Mouse (Mus musculus) frontal cortex, postnatal 25 days (tissue): ENCODE results near the gene Defa22.
"Not testable (repeated sequence)": the region's sequence is repeated elsewhere in the genome, so short reads cannot be mapped to it uniquely, and the experiment has no call there.

Source experiments
- DNase-seq, 2 experiments: peaks; one replicate each; pipeline ENCODE4 v3.0.0; 2022; ENCODE audit warnings: low spot score in 2 of 2

Defa22 gene

DNA sequence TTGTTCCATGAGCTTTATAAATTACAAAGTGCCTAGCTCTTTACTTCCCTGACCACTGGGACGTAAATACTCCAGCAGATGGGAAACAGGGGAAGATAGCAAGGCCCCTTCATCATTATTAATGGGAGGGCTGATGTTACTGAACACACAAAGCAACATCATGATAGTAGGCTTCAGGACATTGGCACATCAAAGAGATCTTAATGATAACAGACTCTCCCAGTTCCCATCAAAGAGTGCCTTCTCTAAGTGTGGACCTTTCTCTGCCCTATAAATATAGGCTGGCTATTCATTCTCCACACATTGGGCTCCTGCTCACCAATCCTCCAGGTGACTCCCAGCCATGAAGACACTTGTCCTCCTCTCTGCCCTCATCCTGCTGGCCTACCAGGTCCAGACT, at the start of gene Defa22:
TSS of gene Defa22 (plus strand) at position 301 of the 400 bp plus-strand sequence.
- not testable (repeated sequence) for DNase-seq

DNA sequence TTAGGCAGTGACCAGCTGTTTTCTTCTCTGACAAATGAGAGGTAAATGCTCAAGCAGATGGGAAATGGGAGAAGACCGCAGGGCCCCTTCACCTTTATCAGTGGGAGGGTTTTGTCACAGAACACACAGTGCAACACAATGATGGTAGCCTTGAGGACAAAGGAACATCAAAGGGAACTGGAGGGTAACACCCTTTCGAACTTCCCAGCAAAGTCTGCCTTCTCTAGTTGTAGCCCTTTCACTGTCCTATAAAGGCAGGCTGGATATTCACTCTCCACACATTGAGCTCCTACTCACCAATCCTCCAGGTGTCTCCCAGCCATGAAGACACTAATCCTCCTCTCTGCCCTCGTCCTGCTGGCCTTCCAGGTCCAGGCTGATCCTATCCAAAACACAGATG, 27.7 kb upstream of the Defa22 start, which contains the start of gene Defa30:
TSS of gene Defa30 (plus strand) at position 301 of the 400 bp plus-strand sequence.
- not testable (repeated sequence) for DNase-seq

DNA sequence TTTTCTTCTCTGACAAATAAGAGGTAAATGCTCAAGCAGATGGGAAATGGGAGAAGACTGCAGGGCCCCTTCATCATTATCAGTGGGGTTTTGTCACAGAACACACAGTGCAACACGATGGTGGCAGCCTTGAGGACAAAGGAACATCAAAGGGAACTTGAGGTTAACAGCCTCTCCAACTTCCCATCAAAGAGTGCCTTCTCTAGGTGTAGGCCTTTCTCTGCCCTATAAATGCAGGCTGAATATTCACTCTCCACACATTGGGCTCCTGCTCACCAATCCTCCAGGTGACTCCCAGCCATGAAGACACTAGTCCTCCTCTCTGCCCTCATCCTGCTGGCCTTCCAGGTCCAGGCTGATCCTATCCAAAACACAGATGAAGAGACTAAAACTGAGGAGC, 29.2 kb downstream of the Defa22 start, which contains the start of gene Defa31:
TSS of gene Defa31 (plus strand) at position 301 of the 400 bp plus-strand sequence.
- not testable (repeated sequence) for DNase-seq

DNA sequence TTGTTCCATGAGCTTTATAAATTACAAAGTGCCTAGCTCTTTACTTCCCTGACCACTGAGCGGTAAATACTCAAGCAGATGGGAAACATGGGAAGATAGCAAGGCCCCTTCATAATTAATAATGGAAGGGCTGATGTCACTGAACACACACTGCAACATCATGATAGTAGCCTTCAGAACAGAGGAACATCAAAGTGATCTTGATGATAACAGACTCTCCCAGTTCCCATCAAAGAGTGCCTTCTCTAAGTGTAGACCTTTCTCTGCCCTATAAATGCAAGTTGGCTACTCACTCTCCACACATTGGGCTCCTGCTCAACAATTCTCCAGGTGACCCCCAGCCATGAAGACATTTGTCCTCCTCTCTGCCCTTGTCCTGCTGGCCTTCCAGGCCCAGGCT, 39.2 kb downstream of the Defa22 start, which contains the start of gene Gm15293:
TSS of gene Gm15293 (plus strand) at position 301 of the 400 bp plus-strand sequence.
- not testable (repeated sequence) for DNase-seq
